Mouse (Mus musculus): ENCODE results near the gene Olfr523. TPM values are rescaled to one million over a fixed set of nuclear protein-coding genes. Genes with fewer than 3 reads are reported as not detected.

Olfr523 gene
- total RNA-seq, 2 experiments from 2014 or later = not detected

GRCm38 (mm10) chr7:140169386-140169785 is 3.6 kb upstream of the Olfr523 start:
- DNase-seq (ENCODE audit: low spot score in 2 of 2) = no peak

GRCm38 (mm10) chr7:140170863-140171262 is 2.2 kb upstream of the Olfr523 start:
- intact Hi-C loops (cut with DNase I) = no loop called here
- no peak for DNase-seq (ENCODE audit: low spot score in 2 of 2)

More at GRCm38 (mm10) chr7:140169386-140169785, 3.6 kb upstream of the Olfr523 start:
- intact Hi-C loops (cut with DNase I) = no loop called here

- DNase-seq (ENCODE audit: low spot score in 2 of 2) = no peak
- intact Hi-C loops (cut with DNase I) = no loop called here
Measured at GRCm38 (mm10) chr7:140179176-140179575, 6.2 kb downstream of the Olfr523 start.

- intact Hi-C loops (cut with DNase I) = no loop called here
- no peak for DNase-seq (ENCODE audit: low spot score in 2 of 2)
Measured at GRCm38 (mm10) chr7:140180692-140181091, 7.7 kb downstream of the Olfr523 start.

- intact Hi-C loops (cut with DNase I) = no loop called here
- DNase-seq (ENCODE audit: low spot score in 2 of 2) = no peak
Measured at GRCm38 (mm10) chr7:140184206-140184605, 11.2 kb downstream of the Olfr523 start.

- intact Hi-C loops (cut with DNase I) = no loop called here
- DNase-seq (ENCODE audit: low spot score in 2 of 2) = peak; percentile 30 to 31
Measured at GRCm38 (mm10) chr7:140186646-140187620, 13.9 kb downstream of the Olfr523 start.

GRCm38 (mm10) chr7:140187721-140188390 is 14.8 kb downstream of the Olfr523 start:
- DNase-seq (ENCODE audit: low spot score in 2 of 2) = peak; percentile 19 to 24
- intact Hi-C loops (cut with DNase I) = no loop called here

GRCm38 (mm10) chr7:140188391-140189328 is 15.6 kb downstream of the Olfr523 start:
- DNase-seq (ENCODE audit: low spot score in 2 of 2) = peak; percentile 9 to 18
- intact Hi-C loops (cut with DNase I) = no loop called here

- intact Hi-C loops (cut with DNase I) = loop anchor here (10.0 kb wide), 1 partner anchor 284 kb away; no protein-coding TSS in a partner anchor
- DNase-seq (ENCODE audit: low spot score in 2 of 2) = no peak
Measured at GRCm38 (mm10) chr7:140190435-140190834, 17.4 kb downstream of the Olfr523 start.

- no peak for DNase-seq (ENCODE audit: low spot score in 2 of 2)
- intact Hi-C loops (cut with DNase I) = loop anchor here (10.0 kb wide), 1 partner anchor 282 kb away; no protein-coding TSS in a partner anchor
Measured at GRCm38 (mm10) chr7:140192445-140192844, 19.4 kb downstream of the Olfr523 start.

GRCm38 (mm10) chr7:140192851-140193250 is 19.8 kb downstream of the Olfr523 start:
- intact Hi-C loops (cut with DNase I) = loop anchor here (10.0 kb wide), 1 partner anchor 282 kb away; no protein-coding TSS in a partner anchor
- DNase-seq (ENCODE audit: low spot score in 2 of 2) = no peak

GRCm38 (mm10) chr7:140194031-140194430 is 21.0 kb downstream of the Olfr523 start:
- no peak for DNase-seq (ENCODE audit: low spot score in 2 of 2)
- intact Hi-C loops (cut with DNase I) = loop anchor here (10.0 kb wide), 1 partner anchor 281 kb away; no protein-coding TSS in a partner anchor

- no peak for DNase-seq (ENCODE audit: low spot score in 2 of 2)
- intact Hi-C loops (cut with DNase I) = loop anchor here (10.0 kb wide), 1 partner anchor 279 kb away; no protein-coding TSS in a partner anchor
Measured at GRCm38 (mm10) chr7:140196002-140196401, 23.0 kb downstream of the Olfr523 start.

GRCm38 (mm10) chr7:140201090-140201489 is 28.1 kb downstream of the Olfr523 start:
- intact Hi-C loops (cut with DNase I) = no loop called here
- no peak for DNase-seq (ENCODE audit: low spot score in 2 of 2)

GRCm38 (mm10) chr7:140205864-140206263 is 32.8 kb downstream of the Olfr523 start, which contains the start of gene Olfr524:
Gene Olfr524 (minus strand): TSS chr7:140205964.
- intact Hi-C loops (cut with DNase I) = no loop called here
- no peak for DNase-seq (ENCODE audit: low spot score in 2 of 2)

- intact Hi-C loops (cut with DNase I) = no loop called here
- DNase-seq (ENCODE audit: low spot score in 2 of 2) = no peak
Measured at GRCm38 (mm10) chr7:140206904-140207303, 33.9 kb downstream of the Olfr523 start.

- intact Hi-C loops (cut with DNase I) = no loop called here
- DNase-seq (ENCODE audit: low spot score in 2 of 2) = no peak
Measured at GRCm38 (mm10) chr7:140208153-140208552, 35.1 kb downstream of the Olfr523 start.

- intact Hi-C loops (cut with DNase I) = no loop called here
- no peak for DNase-seq (ENCODE audit: low spot score in 2 of 2)
Measured at GRCm38 (mm10) chr7:140208677-140209076, 35.7 kb downstream of the Olfr523 start.

GRCm38 (mm10) chr7:140213841-140214240 is 40.8 kb downstream of the Olfr523 start:
- intact Hi-C loops (cut with DNase I) = no loop called here
- no peak for DNase-seq (ENCODE audit: low spot score in 2 of 2)
